Mouse (Mus musculus) erythroblast, embryonic 14.5 days (primary cell): ENCODE measurements at regions not wholly inside any gene's neighbourhood (a gene's known extent, or its start where the extent isn't known, plus 50 kb on each side); places are given as distances from the start of the nearest gene placed in this dataset.

Source experiments
- H3K27me3 ChIP-seq: 2 replicates; pipeline ENCODE4 v1.6.1; 2012; ENCODE audit warnings: inconsistent platforms; ENCODE audit not compliant: control insufficient read depth
- H3K36me3 ChIP-seq: 2 replicates; pipeline ENCODE4 v1.6.1; 2012; ENCODE audit warnings: mild to moderate bottlenecking, inconsistent platforms; ENCODE audit not compliant: control insufficient read depth
- H3K4me1 ChIP-seq: 2 replicates; pipeline ENCODE4 v1.6.1; 2012; ENCODE audit warnings: inconsistent platforms; ENCODE audit not compliant: control insufficient read depth
- H3K4me3 ChIP-seq: replicated peaks from 2 replicates; pipeline ENCODE3; 2012; ENCODE audit warnings: moderate library complexity, mild to moderate bottlenecking, inconsistent platforms
- H3K9me3 ChIP-seq: 2 replicates; pipeline ENCODE4 v1.6.1; 2012; ENCODE audit warnings: low read length, inconsistent platforms, mixed read lengths; ENCODE audit not compliant: control insufficient read depth
- GATA1 ChIP-seq: IDR thresholded peaks from 2 replicates; pipeline ENCODE4 v1.6.1; 2012; ENCODE audit warnings: low read length, inconsistent platforms, mixed read lengths
- TAL1 ChIP-seq: IDR thresholded peaks from 3 replicates; pipeline ENCODE4 v1.6.1; 2012; ENCODE audit warnings: low read length, inconsistent platforms, mixed read lengths

GRCm38 (mm10) chr13:45239153-45239552, 150.4 kb upstream of the Mylip start:
- Histone ChIP-seq H3K27me3 (peaks cover 46% of the 10 kb centered on the region), H3K4me1 (no peaks in the 10 kb centered on the region)

GRCm38 (mm10) chr13:45240009-45240653, 149.4 kb upstream of the Mylip start:
- TF ChIP-seq GATA1 (no peak), TAL1 (no peak)
- no peaks in the 10 kb centered on the region for H3K4me1 ChIP-seq
- no peaks in the 10 kb centered on the region for H3K9me3 ChIP-seq
- H3K27me3 ChIP-seq: peaks cover 45% of the 10 kb centered on the region
- H3K4me3 ChIP-seq: no peak overlapping the region
- H3K36me3 ChIP-seq: no peaks in the 10 kb centered on the region

More at GRCm38 (mm10) chr13:45239153-45239552, 150.4 kb upstream of the Mylip start:
- Histone ChIP-seq H3K4me3 (no peak overlapping the region), H3K36me3 (no peaks in the 10 kb centered on the region), H3K9me3 (no peaks in the 10 kb centered on the region)
- TF ChIP-seq TAL1 (no peak), GATA1 (no peak)

- TF ChIP-seq TAL1 (no peak), GATA1 (no peak)
- H3K4me3 ChIP-seq: no peak overlapping the region
- H3K27me3 ChIP-seq: peaks cover 41% of the 10 kb centered on the region; the same call in 1 of the 2 replicates
Measured at GRCm38 (mm10) chr13:45242261-45242660, 147.3 kb upstream of the Mylip start.

GRCm38 (mm10) chr13:45242750-45243149, 146.8 kb upstream of the Mylip start:
- TF ChIP-seq TAL1 (no peak), GATA1 (no peak)
- H3K4me3 ChIP-seq: no peak overlapping the region
- H3K27me3 ChIP-seq: peaks cover 44% of the 10 kb centered on the region; the same call in 1 of the 2 replicates
- no peaks in the 10 kb centered on the region for H3K9me3 ChIP-seq
- H3K4me1 ChIP-seq: no peaks in the 10 kb centered on the region
- no peaks in the 10 kb centered on the region for H3K36me3 ChIP-seq

More at GRCm38 (mm10) chr13:45242261-45242660, 147.3 kb upstream of the Mylip start:
- Histone ChIP-seq H3K36me3 (no peaks in the 10 kb centered on the region), H3K9me3 (no peaks in the 10 kb centered on the region), H3K4me1 (no peaks in the 10 kb centered on the region)

- no peaks in the 10 kb centered on the region for H3K4me1 ChIP-seq
- H3K36me3 ChIP-seq: no peaks in the 10 kb centered on the region
- H3K9me3 ChIP-seq: no peaks in the 10 kb centered on the region
- H3K4me3 ChIP-seq: no peak overlapping the region
- no peak for TF ChIP-seq TAL1
- no peak for TF ChIP-seq GATA1
- H3K27me3 ChIP-seq: peaks cover 44% of the 10 kb centered on the region; the same call in 1 of the 2 replicates
Measured at GRCm38 (mm10) chr13:45245651-45246050, 143.9 kb upstream of the Mylip start.

GRCm38 (mm10) chr13:45246341-45246740, 143.2 kb upstream of the Mylip start:
- H3K36me3 ChIP-seq: no peaks in the 10 kb centered on the region
- H3K4me1 ChIP-seq: no peaks in the 10 kb centered on the region
- no peak overlapping the region for H3K4me3 ChIP-seq
- TF ChIP-seq TAL1 (no peak), GATA1 (no peak)
- peaks cover 44% of the 10 kb centered on the region; the same call in 1 of the 2 replicates for H3K27me3 ChIP-seq
- no peaks in the 10 kb centered on the region for H3K9me3 ChIP-seq

GRCm38 (mm10) chr13:45250028-45250427, 139.5 kb upstream of the Mylip start:
- Histone ChIP-seq H3K4me1 (no peaks in the 10 kb centered on the region), H3K9me3 (no peaks in the 10 kb centered on the region), H3K36me3 (no peaks in the 10 kb centered on the region), H3K27me3 (peaks cover 34% of the 10 kb centered on the region), H3K4me3 (no peak overlapping the region)
- no peak for TF ChIP-seq TAL1

GRCm38 (mm10) chr13:45251068-45251467, 138.5 kb upstream of the Mylip start:
- Histone ChIP-seq H3K27me3 (peaks cover 33% of the 10 kb centered on the region), H3K4me3 (no peak overlapping the region), H3K4me1 (no peaks in the 10 kb centered on the region), H3K9me3 (no peaks in the 10 kb centered on the region), H3K36me3 (no peaks in the 10 kb centered on the region)
- TF ChIP-seq GATA1: no peak
- TF ChIP-seq TAL1: no peak

GRCm38 (mm10) chr13:45252126-45252525, 137.4 kb upstream of the Mylip start:
- H3K4me1 ChIP-seq: no peaks in the 10 kb centered on the region
- no peaks in the 10 kb centered on the region for H3K9me3 ChIP-seq
- H3K27me3 ChIP-seq: peaks cover 37% of the 10 kb centered on the region
- TF ChIP-seq TAL1: no peak
- TF ChIP-seq GATA1: no peak
- no peaks in the 10 kb centered on the region for H3K36me3 ChIP-seq
- no peak overlapping the region for H3K4me3 ChIP-seq

GRCm38 (mm10) chr13:45253221-45253620, 136.3 kb upstream of the Mylip start:
- H3K36me3 ChIP-seq: no peaks in the 10 kb centered on the region
- no peaks in the 10 kb centered on the region for H3K4me1 ChIP-seq
- H3K9me3 ChIP-seq: no peaks in the 10 kb centered on the region
- peaks cover 32% of the 10 kb centered on the region for H3K27me3 ChIP-seq
- no peak overlapping the region for H3K4me3 ChIP-seq
- TF ChIP-seq TAL1: no peak
- no peak for TF ChIP-seq GATA1
